Mouse (Mus musculus): ENCODE measurements around the gene Pigq. TPM values are rescaled to one million over a fixed set of nuclear protein-coding genes. Genes with fewer than 3 reads are reported as not detected.

Gene Pigq
- polyA plus RNA-seq, 1 experiment from 2014 or later, result 41.4 TPM

DNA sequence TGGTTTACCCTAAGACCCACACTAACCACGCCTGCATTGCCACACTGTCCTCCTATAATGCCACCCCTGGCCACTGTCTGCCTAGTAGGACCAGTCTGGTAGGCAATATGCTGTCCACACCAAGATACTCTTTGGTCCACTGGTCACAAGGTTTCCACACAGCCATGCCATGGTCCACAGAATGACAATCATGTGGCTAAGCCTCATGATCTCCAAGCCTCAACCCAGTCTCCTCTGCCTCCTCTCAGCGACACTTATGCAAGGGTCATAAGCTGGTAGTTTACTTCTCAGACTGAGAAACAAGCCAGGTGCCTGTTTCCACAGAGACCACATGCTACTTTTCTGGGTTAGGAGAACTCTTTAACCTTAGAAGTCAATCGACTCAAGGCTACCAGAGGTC lies 38.2 kb upstream of the Pigq start:
- no peaks in the 10 kb centered on the region for H3K27me3 ChIP-seq (ENCODE audit: control insufficient read depth, insufficient read depth, low read length)
- DNase-seq (ENCODE audit: low spot score) (no peak), ATAC-seq (replicated peaks; ENCODE audit: insufficient number of reproducible peaks, low FRiP score, low TSS enrichment, low read depth) (no peak)
- WGBS, result 85% methylated on average over 3 of the region's 3 CpGs
- no peak overlapping the region for H3K4me2 ChIP-seq (ENCODE audit: low read depth, low read length)
- no peak overlapping the region for H3K9ac ChIP-seq (replicated peaks; ENCODE audit: low read length)
- H3K4me1 ChIP-seq (ENCODE audit: control insufficient read depth, insufficient read depth, low read length), result no peaks in the 10 kb centered on the region; the same call in 1 of the 2 replicates
- H3K9me3 ChIP-seq (replicated peaks; ENCODE audit: control insufficient read depth, low read length), result no peaks in the 10 kb centered on the region
- no peak overlapping the region for H3K27ac ChIP-seq (replicated peaks; ENCODE audit: low read depth, low read length)
- no peak overlapping the region for H3K4me3 ChIP-seq (ENCODE audit: low read depth, low read length)
- H3K36me3 ChIP-seq (replicated peaks; ENCODE audit: control insufficient read depth, insufficient read depth, low read depth, low read length), result no peaks in the 10 kb centered on the region

GRCm38 (mm10) chr17:25980854-25981253 lies 36.1 kb upstream of the Pigq start:
- 94% methylated on average over 5 of the region's 5 CpGs for WGBS
- no peak for ATAC-seq (replicated peaks; ENCODE audit: insufficient number of reproducible peaks, low FRiP score, low TSS enrichment, low read depth)
- no peak overlapping the region for H3K4me2 ChIP-seq (ENCODE audit: low read depth, low read length)

GRCm38 (mm10) chr17:25979829-25980738 lies 35.3 kb upstream of the Pigq start:
- Histone ChIP-seq H3K27me3 (ENCODE audit: control insufficient read depth, insufficient read depth, low read length) (no peaks in the 10 kb centered on the region), H3K4me2 (ENCODE audit: low read depth, low read length) (no peak overlapping the region), H3K9ac (replicated peaks; ENCODE audit: low read length) (no peak overlapping the region), H3K4me1 (ENCODE audit: control insufficient read depth, insufficient read depth, low read length) (no peaks in the 10 kb centered on the region; the same call in 1 of the 2 replicates), H3K4me3 (ENCODE audit: low read depth, low read length) (no peak overlapping the region), H3K36me3 (replicated peaks; ENCODE audit: control insufficient read depth, insufficient read depth, low read depth, low read length) (no peaks in the 10 kb centered on the region; the same call in 1 of the 2 replicates), H3K9me3 (replicated peaks; ENCODE audit: control insufficient read depth, low read length) (no peaks in the 10 kb centered on the region), H3K27ac (replicated peaks; ENCODE audit: low read depth, low read length) (no peak overlapping the region)
- WGBS, result 84% methylated on average over 5 of the region's 5 CpGs
- peak; percentile 5 for DNase-seq (ENCODE audit: low spot score)
- no peak for ATAC-seq (replicated peaks; ENCODE audit: insufficient number of reproducible peaks, low FRiP score, low TSS enrichment, low read depth)

More at GRCm38 (mm10) chr17:25980854-25981253, 36.1 kb upstream of the Pigq start:
- no peaks in the 10 kb centered on the region; the same call in 1 of the 2 replicates for H3K36me3 ChIP-seq (replicated peaks; ENCODE audit: control insufficient read depth, insufficient read depth, low read depth, low read length)
- DNase-seq (ENCODE audit: low spot score), result no peak
- no peaks in the 10 kb centered on the region; the same call in 1 of the 2 replicates for H3K4me1 ChIP-seq (ENCODE audit: control insufficient read depth, insufficient read depth, low read length)
- no peak overlapping the region for H3K4me3 ChIP-seq (ENCODE audit: low read depth, low read length)
- no peak overlapping the region for H3K27ac ChIP-seq (replicated peaks; ENCODE audit: low read depth, low read length)
- H3K9ac ChIP-seq (replicated peaks; ENCODE audit: low read length), result no peak overlapping the region
- no peaks in the 10 kb centered on the region for H3K27me3 ChIP-seq (ENCODE audit: control insufficient read depth, insufficient read depth, low read length)
- no peaks in the 10 kb centered on the region for H3K9me3 ChIP-seq (replicated peaks; ENCODE audit: control insufficient read depth, low read length)

DNA sequence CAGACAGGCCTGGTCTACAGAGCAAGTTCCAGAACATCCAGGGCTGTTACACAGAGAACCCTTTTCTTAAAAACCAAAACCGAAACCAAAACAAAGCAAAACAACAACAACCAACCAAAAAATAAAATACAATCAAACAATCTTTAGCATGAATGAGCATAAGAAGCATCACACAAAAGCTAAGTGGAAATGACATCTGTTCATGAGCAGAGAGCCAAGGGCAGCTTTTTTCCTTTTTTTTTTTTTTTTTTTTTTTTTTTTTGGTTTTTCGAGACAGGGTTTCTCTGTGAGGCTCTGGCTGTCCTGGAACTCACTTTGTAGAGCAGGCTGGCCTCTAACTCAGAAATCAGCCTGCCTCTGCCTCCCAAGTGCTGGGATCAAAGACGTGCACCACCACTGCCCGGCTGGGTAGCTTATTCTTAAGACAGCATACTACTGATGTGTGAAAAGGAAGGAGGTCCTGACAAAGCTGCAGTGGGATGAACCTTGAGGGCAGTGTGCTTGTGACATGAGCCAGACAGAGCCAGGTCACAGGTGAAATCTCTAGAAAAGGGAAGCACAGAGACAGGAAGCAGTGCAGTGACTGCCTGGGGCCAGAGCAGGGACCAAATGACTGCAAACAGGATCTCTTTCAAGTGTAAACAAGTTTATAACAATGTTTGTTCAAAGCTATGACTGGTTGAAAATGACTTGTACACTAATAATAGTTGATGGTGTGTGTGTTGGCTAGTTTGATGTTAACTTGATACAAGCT lies 26.4 kb upstream of the Pigq start:
- H3K4me3 ChIP-seq (ENCODE audit: low read depth, low read length), result no peak overlapping the region
- no peak overlapping the region for H3K27ac ChIP-seq (replicated peaks; ENCODE audit: low read depth, low read length)
- no peaks in the 10 kb centered on the region for H3K9me3 ChIP-seq (replicated peaks; ENCODE audit: control insufficient read depth, low read length)
- H3K36me3 ChIP-seq (replicated peaks; ENCODE audit: control insufficient read depth, insufficient read depth, low read depth, low read length), result no peaks in the 10 kb centered on the region; the same call in 1 of the 2 replicates
- WGBS, result 90% methylated on average over 4 of the region's 4 CpGs
- no peaks in the 10 kb centered on the region for H3K4me1 ChIP-seq (ENCODE audit: control insufficient read depth, insufficient read depth, low read length)
- no peak overlapping the region for H3K9ac ChIP-seq (replicated peaks; ENCODE audit: low read length)
- no peaks in the 10 kb centered on the region for H3K27me3 ChIP-seq (ENCODE audit: control insufficient read depth, insufficient read depth, low read length)
- no peak overlapping the region for H3K4me2 ChIP-seq (ENCODE audit: low read depth, low read length)
- ATAC-seq (replicated peaks; ENCODE audit: insufficient number of reproducible peaks, low FRiP score, low TSS enrichment, low read depth), result no peak
- no peak for DNase-seq (ENCODE audit: low spot score)

DNA sequence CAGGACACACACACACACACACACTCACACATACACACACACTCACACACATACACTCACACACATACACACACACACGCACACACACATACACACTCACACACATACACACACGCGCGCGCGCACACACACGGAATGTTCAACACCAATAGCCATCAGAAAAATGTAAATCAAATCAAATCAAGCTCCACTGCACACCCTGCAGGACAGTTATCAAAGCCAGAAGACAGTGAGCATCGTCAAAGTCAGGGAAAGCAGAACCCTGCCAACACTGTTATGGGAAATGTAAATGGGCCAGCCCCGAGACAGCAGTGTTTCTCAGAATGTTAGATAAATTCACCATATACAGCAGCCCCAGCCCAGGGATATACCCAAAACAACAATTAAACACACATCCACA lies 25.7 kb upstream of the Pigq start:
- DNase-seq (ENCODE audit: low spot score) (no peak), ATAC-seq (replicated peaks; ENCODE audit: insufficient number of reproducible peaks, low FRiP score, low TSS enrichment, low read depth) (no peak)
- WGBS, result 95% methylated on average over 9 of the region's 9 CpGs
- Histone ChIP-seq H3K4me3 (ENCODE audit: low read depth, low read length) (no peak overlapping the region), H3K4me2 (ENCODE audit: low read depth, low read length) (no peak overlapping the region), H3K27me3 (ENCODE audit: control insufficient read depth, insufficient read depth, low read length) (no peaks in the 10 kb centered on the region), H3K9me3 (replicated peaks; ENCODE audit: control insufficient read depth, low read length) (no peaks in the 10 kb centered on the region), H3K27ac (replicated peaks; ENCODE audit: low read depth, low read length) (no peak overlapping the region), H3K9ac (replicated peaks; ENCODE audit: low read length) (no peak overlapping the region), H3K36me3 (replicated peaks; ENCODE audit: control insufficient read depth, insufficient read depth, low read depth, low read length) (no peaks in the 10 kb centered on the region), H3K4me1 (ENCODE audit: control insufficient read depth, insufficient read depth, low read length) (no peaks in the 10 kb centered on the region)

DNA sequence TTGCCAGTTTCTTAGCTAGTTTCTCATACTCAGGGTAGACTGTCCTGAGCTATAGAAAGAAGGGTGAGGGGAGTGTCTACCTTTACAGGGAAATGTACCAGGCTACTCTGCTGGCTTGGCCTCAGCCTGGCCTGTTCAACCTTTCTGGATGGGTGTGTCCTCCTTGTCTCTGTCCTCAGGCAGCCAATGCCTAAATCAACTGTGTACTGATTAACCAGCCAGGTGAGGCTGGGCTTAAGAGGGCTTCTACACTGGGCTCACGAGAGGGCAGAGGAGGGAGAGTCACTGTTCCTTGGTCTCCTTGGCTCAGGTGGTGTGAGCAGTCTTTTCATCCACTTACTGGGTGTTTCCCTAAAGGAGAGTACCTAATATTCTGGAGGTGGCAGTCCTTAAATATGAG lies 23.4 kb upstream of the Pigq start:
- no peak overlapping the region for H3K27ac ChIP-seq (replicated peaks; ENCODE audit: low read depth, low read length)
- H3K27me3 ChIP-seq (ENCODE audit: control insufficient read depth, insufficient read depth, low read length), result no peaks in the 10 kb centered on the region
- H3K4me2 ChIP-seq (ENCODE audit: low read depth, low read length), result no peak overlapping the region
- WGBS, result 90% methylated on average over 1 of the region's 1 CpGs
- H3K4me1 ChIP-seq (ENCODE audit: control insufficient read depth, insufficient read depth, low read length), result no peaks in the 10 kb centered on the region
- peaks cover 2% of the 10 kb centered on the region; the same call in 1 of the 2 replicates for H3K36me3 ChIP-seq (replicated peaks; ENCODE audit: control insufficient read depth, insufficient read depth, low read depth, low read length)
- no peaks in the 10 kb centered on the region for H3K9me3 ChIP-seq (replicated peaks; ENCODE audit: control insufficient read depth, low read length)
- DNase-seq (ENCODE audit: low spot score) (no peak), ATAC-seq (replicated peaks; ENCODE audit: insufficient number of reproducible peaks, low FRiP score, low TSS enrichment, low read depth) (no peak)
- H3K9ac ChIP-seq (replicated peaks; ENCODE audit: low read length), result no peak overlapping the region
- no peak overlapping the region for H3K4me3 ChIP-seq (ENCODE audit: low read depth, low read length)

GRCm38 (mm10) chr17:25967652-25968051 lies 22.9 kb upstream of the Pigq start:
- no peak for DNase-seq (ENCODE audit: low spot score)
- no peaks in the 10 kb centered on the region for H3K9me3 ChIP-seq (replicated peaks; ENCODE audit: control insufficient read depth, low read length)
- no peak overlapping the region for H3K27ac ChIP-seq (replicated peaks; ENCODE audit: low read depth, low read length)
- no peak overlapping the region for H3K4me2 ChIP-seq (ENCODE audit: low read depth, low read length)
- H3K4me3 ChIP-seq (ENCODE audit: low read depth, low read length), result no peak overlapping the region
- no peak for ATAC-seq (replicated peaks; ENCODE audit: insufficient number of reproducible peaks, low FRiP score, low TSS enrichment, low read depth)
- no peaks in the 10 kb centered on the region for H3K27me3 ChIP-seq (ENCODE audit: control insufficient read depth, insufficient read depth, low read length)
- no peaks in the 10 kb centered on the region for H3K4me1 ChIP-seq (ENCODE audit: control insufficient read depth, insufficient read depth, low read length)
- H3K9ac ChIP-seq (replicated peaks; ENCODE audit: low read length), result no peak overlapping the region
- 79% methylated on average over 3 of the region's 3 CpGs for WGBS
- peaks cover 2% of the 10 kb centered on the region; the same call in 1 of the 2 replicates for H3K36me3 ChIP-seq (replicated peaks; ENCODE audit: control insufficient read depth, insufficient read depth, low read depth, low read length)

GRCm38 (mm10) chr17:25964271-25964670 lies 19.5 kb upstream of the Pigq start:
- H3K36me3 ChIP-seq (replicated peaks; ENCODE audit: control insufficient read depth, insufficient read depth, low read depth, low read length), result peaks cover 2% of the 10 kb centered on the region; the same call in 1 of the 2 replicates
- ATAC-seq (replicated peaks; ENCODE audit: insufficient number of reproducible peaks, low FRiP score, low TSS enrichment, low read depth), result no peak
- H3K27ac ChIP-seq (replicated peaks; ENCODE audit: low read depth, low read length), result no peak overlapping the region
- H3K4me1 ChIP-seq (ENCODE audit: control insufficient read depth, insufficient read depth, low read length), result no peaks in the 10 kb centered on the region
- no peak overlapping the region for H3K4me2 ChIP-seq (ENCODE audit: low read depth, low read length)
- DNase-seq (ENCODE audit: low spot score), result no peak
- WGBS, result 88% methylated on average over 7 of the region's 7 CpGs
- no peaks in the 10 kb centered on the region for H3K9me3 ChIP-seq (replicated peaks; ENCODE audit: control insufficient read depth, low read length)
- no peak overlapping the region for H3K9ac ChIP-seq (replicated peaks; ENCODE audit: low read length)
- H3K27me3 ChIP-seq (ENCODE audit: control insufficient read depth, insufficient read depth, low read length), result no peaks in the 10 kb centered on the region
- H3K4me3 ChIP-seq (ENCODE audit: low read depth, low read length), result no peak overlapping the region

Data from embryonic facial prominence, embryonic 11.5 days (tissue).